Mouse (Mus musculus) kidney, adult 11 months (tissue): Measurements from ENCODE around the gene Cd37.
"Not testable (repeated sequence)": the region's sequence is repeated elsewhere in the genome, so short reads cannot be mapped to it uniquely, and the experiment has no call there.

Source experiments
- DNase-seq: peaks from one replicate; pipeline ENCODE4 v3.0.0; 2022

Cd37 gene

GRCm38 (mm10) chr7:45238723-45239496 is at the start of gene Cd37:
TSS of gene Cd37 (minus strand) at chr7:45239115.
- no peak for DNase-seq

DNA sequence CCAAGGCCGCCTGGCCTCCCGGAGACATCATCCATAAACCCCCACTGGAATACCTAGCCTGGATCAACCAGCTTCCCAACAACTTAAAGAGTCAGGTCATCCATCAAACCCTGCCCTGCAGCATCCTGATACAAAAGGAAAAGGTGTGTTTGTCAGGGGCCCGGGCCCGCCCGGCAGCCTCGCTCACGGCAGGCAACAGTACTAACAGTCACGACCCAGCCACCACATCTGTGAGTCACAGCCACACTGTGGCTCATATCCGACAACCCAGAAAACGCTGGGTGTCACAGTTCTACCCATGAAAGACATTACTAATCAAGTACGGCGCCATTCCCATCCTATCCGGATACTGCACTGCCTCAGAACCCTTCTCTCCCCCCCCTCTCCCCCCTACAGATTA is 47.6 kb upstream of the Cd37 start:
- DNase-seq, result no peak

DNA sequence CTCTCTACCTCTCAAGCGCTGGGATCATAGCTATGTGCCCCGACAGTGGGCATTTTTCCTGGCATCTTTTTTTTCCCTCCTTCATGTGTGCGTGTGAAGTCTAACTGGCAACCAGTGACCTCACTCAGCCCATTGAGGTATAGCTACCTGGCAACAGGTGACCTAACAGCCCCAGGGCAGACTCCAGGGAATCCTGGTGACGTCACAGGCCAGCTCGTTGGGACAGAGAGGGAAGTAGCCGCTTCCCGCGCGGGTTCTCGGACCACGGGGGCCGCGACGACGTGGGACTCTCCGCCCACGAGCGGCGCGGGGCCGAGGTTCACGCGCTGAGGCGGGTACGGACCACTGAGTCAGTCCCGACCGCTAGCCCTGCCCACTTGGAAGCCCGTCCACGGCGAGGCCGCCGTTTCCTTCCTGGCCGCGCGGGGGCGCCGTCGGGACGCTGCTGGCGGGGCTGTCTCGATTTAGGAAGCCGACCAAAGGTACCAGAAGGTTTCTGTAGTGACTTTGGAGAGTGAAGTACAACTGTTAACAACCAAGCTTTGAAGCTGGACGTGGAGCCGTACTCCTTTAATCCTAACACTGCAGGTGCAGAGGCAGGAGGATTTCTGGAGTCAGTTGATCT is 38.3 kb upstream of the Cd37 start, which contains the start of gene Slc6a21:
TSS of gene Slc6a21 (plus strand) at position 378 of the 625 bp plus-strand sequence.
- DNase-seq, result peak; percentile 78

- no peak for DNase-seq
These were observed 34.8 kb upstream of the Cd37 start for GRCm38 (mm10) chr7:45273672-45274071.

DNA sequence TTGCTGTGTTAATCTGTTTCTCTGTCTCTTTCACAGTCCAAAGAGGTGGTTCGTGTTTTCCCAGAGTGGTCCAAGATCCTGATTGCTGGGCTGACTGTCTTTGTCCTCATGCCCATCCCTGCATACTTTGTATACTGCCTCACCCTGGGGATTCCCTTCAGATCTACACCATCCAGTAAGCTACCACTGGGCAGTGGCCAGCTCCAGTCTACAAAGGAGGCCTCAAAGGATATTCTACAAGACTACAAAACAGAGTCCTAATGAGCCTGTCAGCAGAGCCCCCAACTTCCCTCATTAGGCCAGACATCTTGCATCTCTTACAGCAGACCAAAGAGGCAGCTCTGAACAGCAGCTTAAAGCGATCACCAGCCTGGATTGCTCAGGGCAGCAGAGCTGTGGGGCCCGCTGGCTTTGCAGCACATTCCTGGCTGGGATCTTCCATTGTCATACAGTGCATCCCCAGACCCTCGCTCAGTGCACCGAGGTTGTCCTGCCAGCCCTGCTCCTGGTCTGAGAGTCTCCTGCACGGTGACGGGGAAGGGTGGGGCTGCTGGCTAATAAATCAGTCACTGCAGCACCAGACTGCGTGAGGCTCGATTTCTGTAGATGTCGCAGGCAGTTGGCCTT is 34.0 kb upstream of the Cd37 start:
- no peak for DNase-seq

GRCm38 (mm10) chr7:45265518-45265917 is 26.6 kb upstream of the Cd37 start:
- no peak for DNase-seq

DNA sequence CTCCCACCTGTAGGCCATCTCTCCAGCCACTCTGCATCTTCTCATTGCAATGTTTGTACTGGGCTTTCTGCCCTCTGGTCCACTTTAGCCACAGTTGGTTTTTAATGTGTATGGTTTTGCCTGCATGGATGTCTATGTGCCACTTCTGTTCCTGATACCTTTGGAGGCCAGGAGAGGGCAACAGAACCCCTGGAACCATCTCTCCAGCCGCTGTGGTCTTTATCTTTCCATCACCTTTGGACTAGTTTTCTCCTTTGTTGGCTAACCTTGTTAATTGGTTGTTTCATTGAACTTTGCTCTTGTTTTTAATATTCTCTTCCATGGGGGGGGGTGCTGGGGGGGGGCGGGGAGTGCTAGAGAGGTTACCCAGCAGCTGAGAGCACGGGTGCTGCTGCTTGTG is 25.4 kb upstream of the Cd37 start:
- DNase-seq, result peak; percentile 9

- DNase-seq, result no peak
These were observed 24.2 kb upstream of the Cd37 start for GRCm38 (mm10) chr7:45263006-45263607.

DNA sequence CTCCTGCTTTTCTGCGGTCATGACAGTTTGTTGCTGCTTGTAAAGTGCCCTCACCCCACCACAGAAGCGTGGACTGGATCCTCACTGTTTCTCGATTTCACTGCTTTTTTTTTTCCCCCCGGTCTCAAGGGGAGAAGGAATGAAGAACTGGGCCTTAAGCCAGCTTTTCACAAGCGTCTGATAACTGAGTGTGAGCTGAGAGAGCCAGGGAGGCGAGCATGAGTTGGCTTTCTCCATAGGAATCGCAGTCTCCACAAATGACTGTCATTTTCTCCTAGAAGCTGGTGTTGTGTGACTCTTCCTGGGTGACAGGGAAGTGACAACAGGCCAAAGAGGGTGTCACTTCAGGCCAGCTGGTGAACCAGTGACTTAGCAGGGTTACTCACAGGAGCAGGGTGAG is 23.4 kb upstream of the Cd37 start:
- no peak for DNase-seq

GRCm38 (mm10) chr7:45259281-45259680 is 20.4 kb upstream of the Cd37 start:
- no peak for DNase-seq

- DNase-seq, result no peak
These were observed 18.3 kb upstream of the Cd37 start for GRCm38 (mm10) chr7:45257063-45257840.

DNA sequence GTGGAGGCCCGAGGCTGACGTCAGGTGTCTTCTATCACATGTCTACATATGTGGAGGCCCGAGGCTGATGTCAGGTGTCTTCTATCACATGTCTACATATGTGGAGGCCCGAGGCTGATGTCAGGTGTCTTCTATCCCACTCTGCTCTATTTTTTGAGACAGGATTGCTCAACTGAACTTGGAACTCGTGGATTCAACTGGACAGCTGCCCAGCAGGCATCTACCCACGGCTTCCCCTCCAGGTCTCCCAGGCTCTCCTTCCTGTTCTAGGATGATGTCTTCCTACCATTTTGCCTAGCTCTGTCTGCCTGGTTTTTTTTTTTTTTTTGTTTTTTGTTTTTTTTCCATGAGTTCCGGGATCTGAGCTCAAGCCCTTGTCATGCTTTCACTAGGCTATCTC is 16.9 kb upstream of the Cd37 start:
- DNase-seq, result not testable (repeated sequence)

GRCm38 (mm10) chr7:45253806-45254205 is 14.9 kb upstream of the Cd37 start:
- DNase-seq, result no peak

DNA sequence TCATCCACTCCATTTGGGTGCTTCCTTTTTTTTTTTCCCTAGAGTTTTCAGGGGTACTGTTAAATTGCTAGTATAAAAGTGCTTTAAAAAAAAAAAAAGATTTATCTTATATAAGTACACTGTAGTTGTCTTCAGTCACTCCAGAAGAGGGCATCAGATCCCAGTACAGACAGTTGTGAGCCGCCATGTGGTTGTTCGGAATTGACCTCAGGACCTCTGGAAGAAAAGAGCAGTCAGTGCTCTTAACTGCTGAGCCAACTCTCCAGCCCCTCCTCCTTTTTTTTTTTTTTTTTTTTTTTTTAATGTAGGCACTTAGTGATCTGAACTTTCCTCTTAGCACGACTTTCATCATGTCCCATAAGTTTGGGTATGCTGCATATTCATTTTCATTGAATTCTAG is 8.8 kb upstream of the Cd37 start:
- no peak for DNase-seq

- no peak for DNase-seq
These were observed 2.5 kb upstream of the Cd37 start for GRCm38 (mm10) chr7:45241389-45241749.

- peak; percentile 54 for DNase-seq
These were observed 1.9 kb upstream of the Cd37 start, which contains the start of gene Slc6a16 for GRCm38 (mm10) chr7:45240633-45241388. TSS of gene Slc6a16 (plus strand) at chr7:45241085.

GRCm38 (mm10) chr7:45240109-45240508 is 1.2 kb upstream of the Cd37 start:
- no peak for DNase-seq

- no peak for DNase-seq
These were observed 892 bp downstream of the Cd37 start for GRCm38 (mm10) chr7:45237747-45238699.

GRCm38 (mm10) chr7:45235656-45236180 is 3.2 kb downstream of the Cd37 start:
- no peak for DNase-seq

DNA sequence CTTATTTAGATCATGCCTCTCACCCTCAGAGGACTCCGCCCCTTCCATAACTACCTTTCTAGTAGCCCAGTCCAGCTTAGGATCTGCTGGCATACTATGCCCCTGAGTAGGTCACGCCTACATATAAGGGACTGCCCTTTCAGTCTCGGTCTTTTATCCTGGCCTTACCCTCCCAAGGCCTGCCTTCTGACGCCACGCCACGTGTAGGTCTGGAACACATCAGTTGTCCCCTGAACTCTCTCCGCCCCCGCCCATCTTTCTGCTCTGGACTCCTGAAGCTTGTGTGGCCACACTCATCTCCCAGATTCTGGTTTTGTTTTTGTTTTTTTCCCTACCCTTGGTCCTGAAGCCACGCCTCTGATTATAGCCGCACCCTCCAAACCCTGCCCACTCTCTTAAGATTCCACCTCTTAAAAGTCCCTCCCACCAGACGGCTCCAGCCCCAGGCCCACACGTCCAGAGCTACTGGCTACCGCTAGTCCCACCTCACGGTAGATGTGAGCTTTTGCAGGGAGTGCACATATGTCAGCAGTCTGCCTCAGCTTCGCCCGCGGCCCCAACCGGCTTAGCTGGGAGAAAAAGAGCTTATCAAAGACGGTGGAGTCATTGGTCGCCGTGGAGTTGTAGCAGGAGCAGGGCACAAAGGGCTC is 3.9 kb downstream of the Cd37 start:
- no peak for DNase-seq
